Mouse (Mus musculus) thymus, adult 2 months (tissue): Measurements from ENCODE around the gene Blmh. TPM values are rescaled to one million over a fixed set of nuclear protein-coding genes. Genes with fewer than 3 reads are reported as not detected.
A peak's percentile ranks its signal among the peaks of the same experiment; 100 is the strongest.

Experiments
- DNase-seq: peaks from one replicate; pipeline ENCODE4 v3.0.0; 2021
- H3K27ac ChIP-seq: fragments of 200-500 bp; 2 replicates; pipeline ENCODE4 v1.5.1; 2012; ENCODE audit warnings: low read length, control low read depth; ENCODE audit not compliant: control insufficient read depth, insufficient read depth
- H3K27me3 ChIP-seq: fragments of 200-500 bp; 2 replicates; pipeline ENCODE4 v1.6.1; 2012; ENCODE audit warnings: mild to moderate bottlenecking, low read length, moderate library complexity, mixed read lengths; ENCODE audit not compliant: control insufficient read depth, insufficient read depth
- H3K36me3 ChIP-seq: fragments of 200-500 bp; 2 replicates; pipeline ENCODE4 v1.6.1; 2012; ENCODE audit warnings: mild to moderate bottlenecking, low read length, moderate library complexity; ENCODE audit not compliant: control insufficient read depth, insufficient read depth
- H3K4me1 ChIP-seq: fragments of 200-500 bp; replicated peaks from 2 replicates; pipeline ENCODE4 v1.6.1; 2012; ENCODE audit warnings: low read length; ENCODE audit not compliant: control insufficient read depth, insufficient read depth
- H3K4me3 ChIP-seq: fragments of 200-500 bp; 2 replicates; pipeline ENCODE4 v1.5.1; 2012; ENCODE audit warnings: mild to moderate bottlenecking, low read length, control low read depth, moderate library complexity; ENCODE audit not compliant: control insufficient read depth, insufficient read depth
- CTCF ChIP-seq: fragments of 200-500 bp; IDR thresholded peaks from 2 replicates; pipeline ENCODE4 v1.5.1; 2012; ENCODE audit warnings: mild to moderate bottlenecking, control low read depth, low read length, moderate library complexity, borderline replicate concordance; ENCODE audit not compliant: control insufficient read depth, poor library complexity, insufficient read depth; ENCODE audit errors: extremely low read depth
- POLR2A ChIP-seq: fragments of 200-500 bp; IDR thresholded peaks from 2 replicates; pipeline ENCODE4 v1.6.1; 2012; ENCODE audit warnings: mild to moderate bottlenecking, low read length, control low read depth, moderate library complexity; ENCODE audit not compliant: control insufficient read depth, poor library complexity, insufficient read depth; ENCODE audit errors: extremely low read depth
- WGBS: fragments of 180-500 bp; shearing (Covaris S2); methylation state at CpG from one replicate; pipeline ENCODE4 v1.1.7; 2018; 5-methylcytosine and 5-hydroxymethylcytosine counted together
- polyA plus RNA-seq: library from polyadenylated mRNA; depleted of rRNA; stranded (reverse); fragments of >200 nt; gene quantifications from 2 replicates; pipeline ENCODE4 v1.2.3, GENCODE M21; 2012

Blmh gene
- polyA plus RNA-seq, 1 experiment, result 22.1 TPM

- Histone ChIP-seq H3K36me3 (peaks cover 22% of the 10 kb centered on the region), H3K27ac (no peak overlapping the region), H3K27me3 (no peaks in the 10 kb centered on the region), H3K4me3 (no peak overlapping the region), H3K4me1 (no peaks in the 10 kb centered on the region)
- WGBS, result 79% methylated on average over 5 of the region's 5 CpGs
- TF ChIP-seq POLR2A (no peak), CTCF (no peak)
- no peak for DNase-seq
These were observed 57.0 kb downstream of the Blmh start for GRCm38 (mm10) chr11:76981570-76982141.

DNA sequence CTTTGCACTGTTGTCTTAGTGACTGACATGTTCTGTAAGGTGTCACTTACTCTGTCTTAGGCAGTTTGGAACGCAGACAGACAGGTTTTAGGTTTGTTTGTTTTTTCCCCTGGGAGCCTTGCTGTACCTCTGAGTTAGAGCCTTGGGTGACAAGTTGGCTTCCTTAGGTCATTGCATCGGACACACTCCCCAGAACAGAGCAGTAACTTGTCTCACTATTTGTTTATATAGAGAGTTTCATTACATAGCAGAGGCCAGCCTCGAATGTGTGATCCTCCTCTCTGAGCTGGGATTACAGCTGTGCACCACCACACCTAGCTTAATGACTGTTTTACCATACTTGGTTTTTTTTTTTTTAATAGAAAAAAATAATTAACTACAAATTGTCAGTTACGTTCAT, 57.8 kb downstream of the Blmh start:
- TF ChIP-seq POLR2A (no peak), CTCF (no peak)
- DNase-seq, result no peak
- WGBS, result 93% methylated on average over 4 of the region's 4 CpGs
- no peaks in the 10 kb centered on the region for H3K27me3 ChIP-seq
- no peak overlapping the region for H3K27ac ChIP-seq
- no peaks in the 10 kb centered on the region for H3K4me1 ChIP-seq
- peaks cover 30% of the 10 kb centered on the region for H3K36me3 ChIP-seq
- no peak overlapping the region for H3K4me3 ChIP-seq

DNA sequence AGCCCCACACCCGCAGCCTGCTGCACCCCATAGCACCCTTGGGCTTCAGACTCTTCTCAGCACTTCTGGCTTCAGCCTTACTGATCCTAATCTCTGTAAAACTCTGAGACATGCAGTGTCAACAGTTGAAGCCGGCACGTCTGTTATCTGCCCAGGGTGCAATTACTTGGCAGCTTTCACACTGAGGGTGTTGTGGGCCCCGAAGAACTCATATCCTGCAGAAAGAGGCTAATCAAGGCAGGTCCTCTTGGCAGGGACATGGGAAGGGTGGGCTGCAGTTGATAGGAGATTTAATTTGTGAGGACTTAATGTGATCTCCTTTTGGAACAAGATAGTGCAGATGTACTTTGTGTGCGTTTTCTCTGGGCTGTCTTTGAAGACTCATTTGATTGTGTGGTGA, 59.0 kb downstream of the Blmh start:
- no peaks in the 10 kb centered on the region for H3K27me3 ChIP-seq
- H3K36me3 ChIP-seq, result peaks cover 22% of the 10 kb centered on the region
- H3K4me3 ChIP-seq, result no peak overlapping the region
- H3K27ac ChIP-seq, result no peak overlapping the region
- no peaks in the 10 kb centered on the region for H3K4me1 ChIP-seq
- DNase-seq, result no peak
- WGBS, result 89% methylated on average over 5 of the region's 5 CpGs
- TF ChIP-seq CTCF, result no peak
- no peak for TF ChIP-seq POLR2A

DNA sequence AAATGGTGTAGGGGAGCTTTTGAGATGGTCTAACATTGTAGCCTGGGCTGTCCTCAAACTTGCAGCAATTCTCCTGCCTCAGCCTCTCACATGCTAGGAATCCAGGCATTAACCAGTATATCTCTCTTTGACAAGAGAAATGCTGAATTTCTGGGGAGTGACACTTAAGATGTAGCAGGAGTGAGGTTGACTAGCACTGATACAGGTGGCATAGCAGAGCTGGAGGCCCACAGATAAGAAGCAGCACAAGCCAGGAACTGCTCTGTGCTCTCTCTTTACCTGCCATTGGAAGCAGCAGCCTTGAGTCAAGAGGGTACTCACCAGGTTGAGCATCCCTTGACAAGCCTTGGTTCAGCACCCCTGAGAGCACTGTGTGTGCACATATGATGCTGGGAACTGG, 59.6 kb downstream of the Blmh start:
- no peak for TF ChIP-seq POLR2A
- no peak for TF ChIP-seq CTCF
- DNase-seq, result no peak
- no peak overlapping the region for H3K27ac ChIP-seq
- no peaks in the 10 kb centered on the region for H3K27me3 ChIP-seq
- H3K4me1 ChIP-seq, result no peaks in the 10 kb centered on the region
- peaks cover 19% of the 10 kb centered on the region; the same call in 1 of the 2 replicates for H3K36me3 ChIP-seq
- H3K4me3 ChIP-seq, result no peak overlapping the region

- Histone ChIP-seq H3K36me3 (peaks cover 12% of the 10 kb centered on the region; the same call in 1 of the 2 replicates), H3K27me3 (no peaks in the 10 kb centered on the region), H3K27ac (no peak overlapping the region), H3K4me3 (no peak overlapping the region), H3K4me1 (peaks cover 4% of the 10 kb centered on the region; the same call in 1 of the 2 replicates)
- WGBS, result 88% methylated on average over 5 of the region's 5 CpGs
- TF ChIP-seq CTCF (no peak), POLR2A (no peak)
- no peak for DNase-seq
These were observed 66.2 kb downstream of the Blmh start for GRCm38 (mm10) chr11:76990839-76991238.

- TF ChIP-seq CTCF, result no peak
- TF ChIP-seq POLR2A, result no peak
- Histone ChIP-seq H3K4me3 (no peak overlapping the region), H3K4me1 (peaks cover 5% of the 10 kb centered on the region), H3K36me3 (no peaks in the 10 kb centered on the region; the same call in 1 of the 2 replicates), H3K27me3 (peaks cover 9% of the 10 kb centered on the region; the same call in 1 of the 2 replicates), H3K27ac (no peak overlapping the region)
- WGBS, result 0% methylated on average over 4 of the region's 4 CpGs
- DNase-seq, result peak; percentile 47
These were observed 68.3 kb downstream of the Blmh start for GRCm38 (mm10) chr11:76992886-76993285.

- H3K27me3 ChIP-seq, result peaks cover 21% of the 10 kb centered on the region
- H3K4me3 ChIP-seq, result no peak overlapping the region
- H3K4me1 ChIP-seq, result peaks cover 15% of the 10 kb centered on the region
- H3K36me3 ChIP-seq, result no peaks in the 10 kb centered on the region
- TF ChIP-seq CTCF (no peak), POLR2A (no peak)
- DNase-seq, result no peak
- 19% methylated on average over 20 of the region's 20 CpGs for WGBS
- no peak overlapping the region for H3K27ac ChIP-seq
These were observed 71.5 kb downstream of the Blmh start for GRCm38 (mm10) chr11:76995966-76996672.
